Mouse (Mus musculus): Measurements from ENCODE around the gene Sema6c. TPM values are rescaled to one million over a fixed set of nuclear protein-coding genes. Genes with fewer than 3 reads are reported as not detected.
A peak's percentile ranks its signal among the peaks of the same experiment; 100 is the strongest.
"Not testable (repeated sequence)": the region's sequence is repeated elsewhere in the genome, so short reads cannot be mapped to it uniquely, and the experiment has no call there.

Gene Sema6c
- polyA plus RNA-seq, 1 experiment from 2014 or later: 1.0 TPM

DNA sequence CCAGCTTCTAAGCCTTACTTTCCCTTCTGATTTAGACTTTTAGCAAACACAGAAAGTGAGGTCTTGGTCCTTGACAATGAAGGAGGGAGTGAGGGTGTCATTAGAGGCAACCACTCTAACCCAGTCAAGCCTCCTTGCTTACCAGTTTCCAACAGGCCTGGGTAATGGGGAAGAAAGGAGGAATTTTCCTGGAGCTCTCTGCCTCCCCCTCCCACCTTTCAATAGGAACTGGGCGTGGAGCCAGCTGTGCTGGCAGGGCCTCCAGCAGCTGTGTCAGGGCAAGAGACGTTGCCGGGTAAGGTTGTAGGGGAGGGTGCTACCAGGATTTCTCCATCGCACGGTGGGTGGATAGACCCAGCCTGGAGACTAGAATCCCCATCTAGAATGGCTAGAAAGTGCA, 35.3 kb upstream of the Sema6c start:
- H3K4me1 ChIP-seq (replicated peaks; ENCODE audit: control insufficient read depth, insufficient read depth, low read length): no peaks in the 10 kb centered on the region
- H3K27me3 ChIP-seq (replicated peaks; ENCODE audit: control insufficient read depth, insufficient read depth, low read length): no peaks in the 10 kb centered on the region
- peaks cover 46% of the 10 kb centered on the region for H3K36me3 ChIP-seq (ENCODE audit: control insufficient read depth, insufficient read depth)
- H3K4me3 ChIP-seq (ENCODE audit: low read depth, low read length): no peak overlapping the region
- no peak for ATAC-seq
- H3K27ac ChIP-seq (ENCODE audit: low read depth, low read length): no peak overlapping the region
- 20% methylated on average over 5 of the region's 5 CpGs for WGBS
- no peaks in the 10 kb centered on the region for H3K9me3 ChIP-seq (ENCODE audit: control insufficient read depth)
- H3K9ac ChIP-seq (ENCODE audit: low read depth, low read length): no peak overlapping the region
- H3K4me2 ChIP-seq (replicated peaks; ENCODE audit: low read depth): no peak overlapping the region
- no peak for TF ChIP-seq CTCF (IDR thresholded peaks at IDR 0.05; ENCODE audit: low read depth)

DNA sequence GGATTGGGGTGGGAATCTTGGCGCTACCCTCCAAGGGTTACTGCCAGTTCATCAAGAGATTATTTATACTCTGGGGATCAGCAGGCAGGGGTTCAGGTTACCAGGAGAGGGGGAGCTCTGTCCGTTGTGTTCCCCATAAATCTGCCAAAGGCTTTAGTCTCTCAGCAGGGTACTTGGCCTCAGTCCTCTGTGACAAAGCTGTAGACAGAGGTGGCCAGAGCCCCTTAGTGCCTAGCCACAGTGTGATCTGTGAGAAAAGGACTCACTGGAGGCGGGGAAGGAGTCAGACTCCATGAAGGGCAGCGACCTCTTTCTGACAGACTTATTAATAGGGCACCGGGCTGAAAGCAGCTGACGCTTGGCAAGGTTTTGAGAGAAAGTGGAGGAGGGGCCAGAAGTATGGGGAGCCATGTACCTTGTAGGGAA, 31.0 kb upstream of the Sema6c start:
- H3K27ac ChIP-seq (ENCODE audit: low read depth, low read length): no peak overlapping the region
- WGBS: 65% methylated on average over 6 of the region's 6 CpGs

DNA sequence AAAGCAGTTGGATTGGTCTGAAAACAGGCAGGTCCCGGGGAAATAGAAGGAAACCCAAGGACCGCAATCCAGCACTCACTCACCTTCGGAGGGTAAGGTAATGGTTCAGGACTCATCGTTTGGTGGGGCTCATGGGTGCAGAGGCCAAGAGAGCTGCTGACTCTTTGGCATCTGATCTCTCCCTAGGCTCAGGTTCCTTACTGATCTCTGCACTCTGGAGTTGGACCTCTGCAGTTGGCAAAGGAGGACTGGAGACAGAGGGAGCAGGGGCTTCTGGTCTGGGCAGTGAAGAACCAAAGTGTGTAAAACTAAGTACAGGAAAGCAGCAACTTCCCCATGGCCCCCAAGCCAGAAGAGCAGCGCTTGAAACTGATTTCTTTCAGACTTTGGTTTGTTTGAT, 30.2 kb upstream of the Sema6c start:
- Histone ChIP-seq H3K4me2 (replicated peaks; ENCODE audit: low read depth) (no peak overlapping the region), H3K4me1 (replicated peaks; ENCODE audit: control insufficient read depth, insufficient read depth, low read length) (peaks cover 7% of the 10 kb centered on the region; the same call in 1 of the 2 replicates), H3K4me3 (ENCODE audit: low read depth, low read length) (no peak overlapping the region), H3K27me3 (replicated peaks; ENCODE audit: control insufficient read depth, insufficient read depth, low read length) (no peaks in the 10 kb centered on the region), H3K27ac (ENCODE audit: low read depth, low read length) (no peak overlapping the region), H3K9me3 (ENCODE audit: control insufficient read depth) (no peaks in the 10 kb centered on the region), H3K9ac (ENCODE audit: low read depth, low read length) (no peak overlapping the region), H3K36me3 (ENCODE audit: control insufficient read depth, insufficient read depth) (peaks cover 28% of the 10 kb centered on the region)
- no peak for ATAC-seq
- no peak for TF ChIP-seq CTCF (IDR thresholded peaks at IDR 0.05; ENCODE audit: low read depth)
- 81% methylated on average over 5 of the region's 5 CpGs for WGBS

More for the DNA sequence above, 31.0 kb upstream of the Sema6c start:
- Histone ChIP-seq H3K4me2 (replicated peaks; ENCODE audit: low read depth) (no peak overlapping the region), H3K36me3 (ENCODE audit: control insufficient read depth, insufficient read depth) (peaks cover 28% of the 10 kb centered on the region), H3K27me3 (replicated peaks; ENCODE audit: control insufficient read depth, insufficient read depth, low read length) (no peaks in the 10 kb centered on the region), H3K4me3 (ENCODE audit: low read depth, low read length) (no peak overlapping the region), H3K9ac (ENCODE audit: low read depth, low read length) (no peak overlapping the region), H3K9me3 (ENCODE audit: control insufficient read depth) (no peaks in the 10 kb centered on the region), H3K4me1 (replicated peaks; ENCODE audit: control insufficient read depth, insufficient read depth, low read length) (peaks cover 7% of the 10 kb centered on the region; the same call in 1 of the 2 replicates)
- TF ChIP-seq CTCF (IDR thresholded peaks at IDR 0.05; ENCODE audit: low read depth): no peak
- ATAC-seq: no peak

DNA sequence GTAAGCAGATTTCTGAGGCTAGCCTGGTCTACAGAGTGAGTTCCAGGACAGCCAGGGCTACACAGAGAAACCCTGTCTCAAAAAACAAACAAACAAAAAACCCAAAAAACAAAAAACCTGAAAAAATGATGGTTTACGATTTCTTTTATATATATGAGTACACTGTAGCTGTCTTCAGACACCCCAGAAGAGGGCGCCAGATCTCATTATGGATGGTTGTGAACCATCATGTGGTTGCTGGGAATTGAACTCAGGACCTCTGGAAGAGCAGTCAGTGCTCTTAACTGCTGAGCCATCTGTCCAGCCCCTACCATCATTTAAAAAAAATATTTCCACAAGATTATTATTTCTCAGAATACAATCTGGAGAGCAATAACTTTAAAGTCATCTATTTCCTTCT, 27.9 kb upstream of the Sema6c start:
- 94% methylated on average over 2 of the region's 2 CpGs for WGBS
- H3K36me3 ChIP-seq (ENCODE audit: control insufficient read depth, insufficient read depth): peaks cover 28% of the 10 kb centered on the region
- H3K4me3 ChIP-seq (ENCODE audit: low read depth, low read length); H3K4me1 ChIP-seq (replicated peaks; ENCODE audit: control insufficient read depth, insufficient read depth, low read length); H3K4me2 ChIP-seq (replicated peaks; ENCODE audit: low read depth); H3K27ac ChIP-seq (ENCODE audit: low read depth, low read length); H3K9me3 ChIP-seq (ENCODE audit: control insufficient read depth); ATAC-seq; H3K9ac ChIP-seq (ENCODE audit: low read depth, low read length); H3K27me3 ChIP-seq (replicated peaks; ENCODE audit: control insufficient read depth, insufficient read depth, low read length): not testable (repeated sequence)
- TF ChIP-seq CTCF (IDR thresholded peaks at IDR 0.05; ENCODE audit: low read depth): peak; percentile 49

DNA sequence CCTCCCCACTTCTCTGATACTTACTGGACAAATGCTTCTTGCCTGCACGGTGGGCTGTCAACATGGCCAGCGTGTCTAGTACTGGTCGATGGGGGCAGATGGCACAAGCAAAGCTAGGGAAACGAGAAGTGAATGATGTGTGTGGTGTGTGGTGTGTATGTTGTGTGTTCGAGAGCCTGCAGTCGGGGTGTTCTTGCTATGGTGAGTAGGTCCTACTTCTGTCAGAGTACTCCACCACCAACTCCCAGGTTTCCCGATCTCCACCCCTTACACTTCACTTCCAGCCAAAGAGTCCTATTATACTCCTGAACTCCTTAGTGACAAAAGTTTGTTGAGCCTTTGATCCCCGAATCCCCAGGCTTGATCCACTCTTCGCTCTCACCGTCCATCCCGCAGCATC, 27.1 kb upstream of the Sema6c start:
- H3K9me3 ChIP-seq (ENCODE audit: control insufficient read depth): no peaks in the 10 kb centered on the region
- peak; percentile 1; the same call in 1 of the 2 replicates for ATAC-seq
- no peaks in the 10 kb centered on the region for H3K27me3 ChIP-seq (replicated peaks; ENCODE audit: control insufficient read depth, insufficient read depth, low read length)
- no peak for TF ChIP-seq CTCF (IDR thresholded peaks at IDR 0.05; ENCODE audit: low read depth)
- H3K36me3 ChIP-seq (ENCODE audit: control insufficient read depth, insufficient read depth): peaks cover 29% of the 10 kb centered on the region
- peak overlapping the region; percentile 75 for H3K9ac ChIP-seq (ENCODE audit: low read depth, low read length)
- no peak overlapping the region for H3K27ac ChIP-seq (ENCODE audit: low read depth, low read length)
- H3K4me3 ChIP-seq (ENCODE audit: low read depth, low read length): peak overlapping the region; percentile 72
- WGBS: 52% methylated on average over 11 of the region's 11 CpGs
- peak overlapping the region; percentile 86 for H3K4me2 ChIP-seq (replicated peaks; ENCODE audit: low read depth)
- peaks cover 7% of the 10 kb centered on the region; the same call in 1 of the 2 replicates for H3K4me1 ChIP-seq (replicated peaks; ENCODE audit: control insufficient read depth, insufficient read depth, low read length)

DNA sequence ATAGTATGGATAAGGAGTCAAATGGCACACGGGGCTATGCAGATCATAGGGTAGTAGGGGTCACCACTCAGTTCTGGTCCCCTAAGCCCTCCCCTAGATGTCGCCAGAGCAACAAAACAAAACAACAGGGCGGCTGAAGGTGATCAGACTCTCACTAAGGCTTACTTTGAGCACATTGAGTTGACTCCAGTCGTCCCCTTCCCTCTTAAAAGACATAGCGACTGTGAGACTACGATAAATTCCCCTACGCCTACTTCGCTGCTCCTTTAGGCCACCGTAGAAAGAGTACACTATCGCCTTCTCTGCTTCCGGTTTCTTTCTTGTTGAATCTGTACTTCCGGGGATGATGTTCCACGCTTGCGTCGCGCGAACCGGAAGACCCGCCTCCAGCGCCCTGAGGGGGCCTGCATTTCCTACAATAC, 26.6 kb upstream of the Sema6c start, which contains the start of the genes Scnm1 and Lysmd1:
Scnm1 (minus strand) TSS at position 332 of the 422 bp plus-strand sequence.
Lysmd1 (plus strand) TSS at position 409 of the 422 bp plus-strand sequence.
- H3K9me3 ChIP-seq (ENCODE audit: control insufficient read depth): no peaks in the 10 kb centered on the region
- peak within 1 kb of the TSS; percentile 46; the same call in 1 of the 2 replicates for H3K27ac ChIP-seq (ENCODE audit: low read depth, low read length)
- under 1% methylated on average over 20 of the region's 20 CpGs for WGBS
- H3K9ac ChIP-seq (ENCODE audit: low read depth, low read length): peak within 1 kb of the TSS; percentile 75
- ATAC-seq: peak; percentile 91
- H3K27me3 ChIP-seq (replicated peaks; ENCODE audit: control insufficient read depth, insufficient read depth, low read length): no peaks in the 10 kb centered on the region
- H3K4me1 ChIP-seq (replicated peaks; ENCODE audit: control insufficient read depth, insufficient read depth, low read length): peaks cover 7% of the 10 kb centered on the region; the same call in 1 of the 2 replicates
- peaks cover 24% of the 10 kb centered on the region for H3K36me3 ChIP-seq (ENCODE audit: control insufficient read depth, insufficient read depth)
- H3K4me3 ChIP-seq (ENCODE audit: low read depth, low read length): peak within 1 kb of the TSS; percentile 72
- peak; percentile 55 for TF ChIP-seq CTCF (IDR thresholded peaks at IDR 0.05; ENCODE audit: low read depth)
- peak within 1 kb of the TSS; percentile 86 for H3K4me2 ChIP-seq (replicated peaks; ENCODE audit: low read depth)

DNA sequence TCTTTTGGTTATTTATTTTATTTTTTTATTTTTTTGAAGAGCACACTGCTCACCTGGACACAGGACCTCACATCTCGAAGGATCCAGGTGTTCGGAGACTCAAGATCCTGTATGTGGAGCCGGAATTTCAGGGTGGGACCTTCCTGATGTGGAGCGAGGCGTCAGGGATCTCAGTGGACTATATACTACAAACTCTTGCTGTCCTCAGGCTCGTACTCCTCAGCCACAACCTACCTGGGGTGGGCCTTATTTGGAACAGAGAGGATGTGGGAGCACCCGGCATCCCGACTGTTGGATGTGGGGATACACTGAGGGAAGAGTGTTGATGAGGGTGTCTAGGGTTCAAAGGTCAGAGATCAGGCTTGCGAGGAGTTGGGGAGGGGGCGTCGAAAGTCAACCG, 26.1 kb upstream of the Sema6c start:
- peaks cover 20% of the 10 kb centered on the region for H3K36me3 ChIP-seq (ENCODE audit: control insufficient read depth, insufficient read depth)
- H3K27me3 ChIP-seq (replicated peaks; ENCODE audit: control insufficient read depth, insufficient read depth, low read length); H3K9ac ChIP-seq (ENCODE audit: low read depth, low read length); H3K4me1 ChIP-seq (replicated peaks; ENCODE audit: control insufficient read depth, insufficient read depth, low read length); H3K27ac ChIP-seq (ENCODE audit: low read depth, low read length); H3K9me3 ChIP-seq (ENCODE audit: control insufficient read depth); H3K4me2 ChIP-seq (replicated peaks; ENCODE audit: low read depth): not testable (repeated sequence)
- H3K4me3 ChIP-seq (ENCODE audit: low read depth, low read length): peak overlapping the region; percentile 72
- peak; percentile 19; the same call in 1 of the 2 replicates for ATAC-seq
- WGBS: no CpG with 5 or more reads among the region's 12 CpGs
